Comparison of ENCODE assay signal across 1 mouse cellular context in the genomic region with DNA sequence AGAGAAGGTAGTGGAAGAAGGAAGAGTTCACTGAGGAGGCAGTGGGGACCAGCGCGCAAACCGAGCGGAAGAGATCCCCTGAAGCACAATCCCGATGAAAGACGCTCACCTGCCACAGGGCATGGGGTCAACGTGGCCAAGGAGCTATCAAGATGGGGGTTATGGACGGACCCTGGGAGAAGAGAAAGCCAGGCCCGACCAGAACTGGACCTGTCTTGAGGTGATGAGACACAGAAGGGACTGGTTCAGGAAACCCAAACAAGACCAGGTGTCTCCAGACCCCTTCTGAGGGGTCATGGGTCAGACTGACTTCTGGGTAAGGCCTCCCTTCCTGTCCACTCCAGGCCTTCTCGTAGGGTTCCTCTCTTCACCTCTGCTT.
TF ChIP-seq lines count a peak whose summit lies in the region.

No protein-coding gene starts in this region.

TF ChIP-seq in MEL, 35 proteins besides CTCF, POLR2A, EP300 and RAD21 (continued from another document):
- TF ChIP-seq MEF2A (IDR thresholded peaks at IDR 0.05; ENCODE audit: extremely low read depth, insufficient replicate concordance, low read depth, low read length, poor library complexity, severe bottlenecking) (no peak), ZC3H11A (IDR thresholded peaks at IDR 0.05; ENCODE audit: low read depth, low read length) (no peak), HCFC1 (IDR thresholded peaks at IDR 0.05; ENCODE audit: low read depth, low read length) (no peak), MAX (IDR thresholded peaks at IDR 0.05; ENCODE audit: low read length) (no peak)
